Mouse (Mus musculus): ENCODE results near the gene Nrap. TPM values are rescaled to one million over a fixed set of nuclear protein-coding genes. Genes with fewer than 3 reads are reported as not detected.

Nrap gene
- 0.58 and 0.64 TPM in 2 replicates for polyA plus RNA-seq (2012; rRNA removed)

GRCm38 (mm10) chr19:56389879-56390278, at the start of gene Nrap:
Gene Nrap, minus strand, starts transcription at chr19:56390037.

DNA sequence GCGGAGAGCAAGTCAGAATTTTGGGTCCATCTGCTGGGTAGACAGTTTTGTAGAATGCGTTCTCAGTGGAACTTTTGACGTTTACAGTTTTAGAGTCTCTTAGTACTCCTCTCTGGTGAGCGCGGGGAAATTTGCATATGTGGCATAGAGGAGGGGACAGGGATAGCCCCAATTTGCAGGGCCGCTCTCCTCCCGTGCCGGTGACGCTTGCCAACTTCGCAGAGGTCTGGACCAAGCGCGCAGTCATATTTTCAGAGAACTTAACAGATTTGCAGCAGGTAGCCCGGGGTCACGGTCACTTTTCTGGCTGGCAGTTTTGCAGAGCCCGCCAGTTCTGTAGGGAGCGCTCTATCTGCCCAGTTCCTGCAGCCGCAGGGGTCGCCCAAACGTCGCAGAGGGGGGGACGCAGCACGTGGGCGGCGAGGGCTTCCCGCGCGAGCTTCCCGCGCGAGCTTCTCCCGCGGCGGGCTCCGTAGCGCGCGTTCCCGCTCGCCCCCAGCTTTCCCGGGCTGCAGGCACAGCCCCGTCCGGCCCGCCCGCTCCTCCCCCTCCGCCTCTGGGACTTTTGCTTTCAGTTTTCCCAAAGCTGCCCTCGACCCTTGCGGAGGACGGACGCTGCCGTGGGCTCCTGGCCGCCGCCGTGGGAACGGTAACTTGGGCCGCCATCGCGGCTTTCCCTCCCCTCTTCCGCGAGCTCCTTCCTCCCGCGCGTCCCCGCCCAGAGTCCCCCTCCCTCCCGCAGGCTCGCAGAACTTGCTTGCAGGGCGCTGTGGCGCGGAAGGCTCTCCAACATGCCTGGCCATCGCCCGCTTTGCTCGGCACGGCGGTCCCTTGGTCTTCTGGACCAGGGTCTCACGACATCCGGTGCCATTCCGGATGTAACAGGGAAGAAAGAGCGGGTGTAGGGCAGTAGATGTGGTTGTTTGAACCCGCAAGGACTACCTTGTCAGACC, 7.1 kb upstream of the Nrap start, which contains the start of gene Casp7:
Casp7 (plus strand) TSS at position 461 of the 953 bp plus-strand sequence.

GRCm38 (mm10) chr19:56286866-56287265, 103.0 kb downstream of the Nrap start, which contains the start of gene Habp2:
Gene Habp2, plus strand, starts transcription at chr19:56287137.

Other genes with a start within 250 kb of the Nrap start
- gene Habp2, start 102.9 kb downstream of the Nrap start, polyA plus RNA-seq (2012; rRNA removed): 1.1 TPM in 1 of 2 replicates, not detected in the other
- 9.2 and 11.4 TPM in 2 replicates for gene Casp7, start 7.1 kb upstream of the Nrap start, polyA plus RNA-seq (2012; rRNA removed)
- gene Plekhs1, start 71.6 kb upstream of the Nrap start, polyA plus RNA-seq (2012; rRNA removed): 8.5 and 12.8 TPM in 2 replicates
- gene Dclre1a, start 158.2 kb upstream of the Nrap start, polyA plus RNA-seq (2012; rRNA removed): 5.0 and 7.4 TPM in 2 replicates
- gene Nhlrc2, start 158.2 kb upstream of the Nrap start, polyA plus RNA-seq (2012; rRNA removed): 9.2 and 10.2 TPM in 2 replicates